Mouse (Mus musculus) hindbrain, embryonic 10.5 days (tissue): Measurements from ENCODE around the gene Tecr. TPM values are rescaled to one million over a fixed set of nuclear protein-coding genes. Genes with fewer than 3 reads are reported as not detected.

Experiments
- DNase-seq: peaks from one replicate; pipeline ENCODE4 v3.0.0-alpha.2; 2017; ENCODE audit warnings: low spot score
- H3K27ac ChIP-seq: fragments of 300-500 bp; sonication (generic); 2 replicates; pipeline ENCODE4 v1.5.1; 2016; ENCODE audit warnings: mild to moderate bottlenecking, moderate library complexity
- H3K27me3 ChIP-seq: fragments of 300-500 bp; sonication (generic); 2 replicates; pipeline ENCODE4 v1.6.1; 2016; ENCODE audit warnings: mild to moderate bottlenecking; ENCODE audit not compliant: poor library complexity, insufficient read depth, severe bottlenecking
- H3K36me3 ChIP-seq: fragments of 300-500 bp; sonication (generic); 2 replicates; pipeline ENCODE4 v1.6.1; 2016; ENCODE audit warnings: mild to moderate bottlenecking, moderate library complexity
- H3K4me1 ChIP-seq: fragments of 300-500 bp; sonication (generic); replicated peaks from 2 replicates; pipeline ENCODE4 v1.6.1; 2016; ENCODE audit warnings: mild to moderate bottlenecking
- H3K4me3 ChIP-seq: fragments of 300-500 bp; sonication (generic); 2 replicates; pipeline ENCODE4 v1.5.1; 2016; ENCODE audit warnings: mild to moderate bottlenecking, moderate library complexity
- H3K9me3 ChIP-seq: fragments of 300-500 bp; sonication (generic); 2 replicates; pipeline ENCODE4 v1.6.1; 2016; ENCODE audit warnings: mild to moderate bottlenecking, moderate library complexity
- WGBS: fragments of 180-500 bp; shearing (Covaris S2); methylation state at CpG from one replicate; pipeline ENCODE4 v1.1.7; 2016; 5-methylcytosine and 5-hydroxymethylcytosine counted together
- polyA plus RNA-seq: library from polyadenylated mRNA; unstranded; fragments of >200 nt; fragmentation: Nextera tagmentation; extraction: Ambion mirVana; gene quantifications from 2 replicates; pipeline ENCODE4 v1.2.1, GENCODE M21; 2016

The Tecr gene
- 714 and 783 TPM in 2 replicates for polyA plus RNA-seq

GRCm38 (mm10) chr8:83607661-83608397 is at the start of gene Tecr, which contains the start of gene Dnajb1:
Gene Tecr, minus strand, starts transcription at chr8:83607971.
Gene Dnajb1, plus strand, starts transcription at chr8:83608193.
- no peaks in the 10 kb centered on the region for H3K9me3 ChIP-seq
- H3K27ac ChIP-seq: peak within 1 kb of the TSS; percentile 96
- H3K36me3 ChIP-seq: peaks cover 33% of the 10 kb centered on the region
- H3K27me3 ChIP-seq: no peaks in the 10 kb centered on the region
- H3K4me3 ChIP-seq: peak within 1 kb of the TSS; percentile 80
- WGBS: under 1% methylated on average over 69 of the region's 69 CpGs
- peaks cover 33% of the 10 kb centered on the region for H3K4me1 ChIP-seq
- peak; percentile 99 for DNase-seq

DNA sequence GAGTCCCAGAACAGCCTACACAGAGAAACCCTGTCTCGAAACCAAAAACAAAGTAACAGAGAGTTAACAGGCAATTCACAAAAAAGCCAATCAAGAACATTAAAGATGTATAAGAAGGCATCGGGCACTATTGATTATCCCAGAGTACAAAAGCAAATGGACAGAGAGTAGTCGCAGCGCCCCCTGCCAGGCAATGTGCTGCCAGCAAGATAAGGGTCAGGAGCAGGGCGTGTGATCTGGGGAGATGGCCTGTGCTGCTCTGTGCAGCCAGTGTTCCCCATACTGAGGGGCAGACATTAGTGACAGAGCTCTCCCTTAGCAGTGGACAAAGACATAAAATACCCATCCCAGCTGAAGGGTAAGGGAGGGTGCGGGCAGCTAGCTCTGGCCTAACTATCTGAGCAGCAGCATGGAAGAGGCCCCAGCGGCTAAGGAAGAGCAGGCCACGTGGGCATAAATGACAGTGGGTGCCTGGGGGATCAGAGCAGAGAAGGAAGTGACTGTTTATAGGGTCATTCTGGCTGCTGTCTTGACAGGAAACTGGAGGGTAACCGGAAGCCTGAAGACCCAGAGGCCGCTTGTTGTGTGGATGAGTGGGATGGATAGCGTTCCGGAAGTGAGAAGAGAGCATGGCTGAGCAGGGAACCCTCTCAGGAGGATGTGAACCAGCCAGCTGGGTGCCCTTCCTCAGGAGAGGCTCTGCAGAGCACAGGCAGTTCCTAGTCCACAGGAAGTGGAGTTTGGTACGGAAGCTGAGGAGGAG is 48.9 kb upstream of the Tecr start:
- Histone ChIP-seq H3K9me3 (no peaks in the 10 kb centered on the region), H3K4me1 (peaks cover 49% of the 10 kb centered on the region), H3K4me3 (no peak overlapping the region), H3K27ac (peak overlapping the region; percentile 30; the same call in 1 of the 2 replicates), H3K27me3 (no peaks in the 10 kb centered on the region), H3K36me3 (peaks cover 39% of the 10 kb centered on the region)
- 80% methylated on average over 13 of the region's 13 CpGs for WGBS
- no peak for DNase-seq

GRCm38 (mm10) chr8:83656043-83656442 is 48.3 kb upstream of the Tecr start:
- Histone ChIP-seq H3K27me3 (no peaks in the 10 kb centered on the region), H3K9me3 (no peaks in the 10 kb centered on the region), H3K4me3 (no peak overlapping the region), H3K27ac (no peak overlapping the region), H3K4me1 (peaks cover 43% of the 10 kb centered on the region), H3K36me3 (peaks cover 39% of the 10 kb centered on the region)
- DNase-seq: no peak
- WGBS: 91% methylated on average over 9 of the region's 9 CpGs

DNA sequence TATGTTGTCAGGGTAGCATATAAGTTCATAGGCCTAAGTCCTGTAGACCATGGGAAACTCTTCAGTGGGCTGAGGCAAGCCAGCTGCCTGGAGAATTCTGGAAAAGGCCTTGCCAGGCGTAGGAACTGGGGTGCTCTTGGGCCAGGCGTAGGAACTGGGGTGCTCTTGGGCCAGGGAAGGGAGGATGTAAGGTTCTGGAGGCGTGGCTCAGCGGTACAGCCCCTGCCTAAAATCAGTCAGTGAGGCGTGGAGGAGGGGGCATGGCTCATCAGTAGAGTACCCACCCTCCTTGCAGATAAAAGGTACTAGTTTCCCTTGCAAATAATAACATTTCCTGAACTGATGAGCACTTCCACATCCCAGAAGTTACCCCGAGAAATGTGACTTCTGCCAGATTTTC is 47.0 kb upstream of the Tecr start:
- H3K27me3 ChIP-seq: no peaks in the 10 kb centered on the region
- H3K4me1 ChIP-seq: peaks cover 30% of the 10 kb centered on the region
- DNase-seq: no peak
- H3K36me3 ChIP-seq: peaks cover 39% of the 10 kb centered on the region
- H3K9me3 ChIP-seq: no peaks in the 10 kb centered on the region
- H3K4me3 ChIP-seq: no peak overlapping the region
- no peak overlapping the region for H3K27ac ChIP-seq
- 92% methylated on average over 6 of the region's 6 CpGs for WGBS

- peak overlapping the region; percentile 92 for H3K4me3 ChIP-seq
- peak overlapping the region; percentile 96 for H3K27ac ChIP-seq
- H3K9me3 ChIP-seq: no peaks in the 10 kb centered on the region
- peaks cover 39% of the 10 kb centered on the region for H3K36me3 ChIP-seq
- DNase-seq: no peak
- H3K27me3 ChIP-seq: no peaks in the 10 kb centered on the region
- H3K4me1 ChIP-seq: peaks cover 26% of the 10 kb centered on the region
- WGBS: 53% methylated on average over 10 of the region's 10 CpGs
Observed at GRCm38 (mm10) chr8:83653662-83654017, 45.9 kb upstream of the Tecr start.

DNA sequence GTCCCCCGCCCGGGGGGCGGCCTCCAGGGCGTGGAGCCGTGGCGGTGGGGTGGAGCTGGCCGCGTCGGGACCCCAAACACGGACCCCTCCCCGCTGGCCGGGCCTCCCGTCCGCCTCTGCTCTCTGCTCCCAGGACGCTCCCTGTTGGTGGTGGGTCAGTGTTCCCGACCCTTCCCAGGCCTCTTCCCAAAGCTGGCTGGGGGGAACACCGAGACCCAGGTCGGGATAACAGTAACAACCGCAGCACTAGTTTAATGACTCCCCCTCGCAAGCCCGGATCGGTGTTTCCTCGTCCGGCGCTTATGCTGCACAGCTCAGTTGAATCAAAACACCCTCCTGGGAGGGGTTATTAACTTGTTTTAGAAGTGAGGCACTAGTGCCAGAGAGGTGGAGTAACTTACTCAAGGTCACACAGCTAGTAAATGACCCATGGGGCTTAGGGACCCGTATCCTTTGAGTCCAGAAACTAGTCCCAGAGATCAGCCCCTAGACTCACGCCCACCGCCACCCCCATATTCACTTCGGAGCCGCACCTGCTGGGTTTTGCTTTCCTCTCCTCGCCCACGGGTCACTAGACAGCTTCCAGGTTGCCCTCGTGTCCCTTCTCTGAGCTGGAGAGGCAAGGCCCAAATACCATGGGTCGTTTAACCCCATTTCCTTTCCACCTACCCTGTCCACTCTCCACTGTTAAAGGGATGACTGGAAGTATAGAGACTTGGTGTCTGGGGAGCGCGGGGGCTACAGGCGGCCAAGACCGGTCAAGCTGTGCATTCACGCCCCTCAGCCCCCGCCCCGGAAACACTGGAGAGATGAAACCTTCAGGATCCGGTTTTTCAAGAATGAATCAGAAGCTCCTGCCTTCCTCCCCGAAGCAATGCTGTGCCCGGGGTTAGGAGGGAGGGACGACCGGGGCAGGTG is 45.2 kb upstream of the Tecr start:
- Histone ChIP-seq H3K27me3 (no peaks in the 10 kb centered on the region), H3K4me3 (peak overlapping the region; percentile 92), H3K27ac (peak overlapping the region; percentile 96), H3K4me1 (peaks cover 22% of the 10 kb centered on the region), H3K9me3 (no peaks in the 10 kb centered on the region), H3K36me3 (peaks cover 35% of the 10 kb centered on the region)
- DNase-seq: peak; percentile 44
- 4% methylated on average over 46 of the region's 46 CpGs for WGBS

GRCm38 (mm10) chr8:83652030-83652743 is 44.4 kb upstream of the Tecr start, which contains the start of gene Gipc1:
Gene Gipc1, plus strand, starts transcription at chr8:83652677.
- Histone ChIP-seq H3K9me3 (no peaks in the 10 kb centered on the region), H3K27me3 (no peaks in the 10 kb centered on the region), H3K4me3 (peak within 1 kb of the TSS; percentile 92), H3K4me1 (peaks cover 22% of the 10 kb centered on the region), H3K27ac (peak within 1 kb of the TSS; percentile 96), H3K36me3 (peaks cover 27% of the 10 kb centered on the region)
- WGBS: 5% methylated on average over 50 of the region's 50 CpGs
- DNase-seq: peak; percentile 98

DNA sequence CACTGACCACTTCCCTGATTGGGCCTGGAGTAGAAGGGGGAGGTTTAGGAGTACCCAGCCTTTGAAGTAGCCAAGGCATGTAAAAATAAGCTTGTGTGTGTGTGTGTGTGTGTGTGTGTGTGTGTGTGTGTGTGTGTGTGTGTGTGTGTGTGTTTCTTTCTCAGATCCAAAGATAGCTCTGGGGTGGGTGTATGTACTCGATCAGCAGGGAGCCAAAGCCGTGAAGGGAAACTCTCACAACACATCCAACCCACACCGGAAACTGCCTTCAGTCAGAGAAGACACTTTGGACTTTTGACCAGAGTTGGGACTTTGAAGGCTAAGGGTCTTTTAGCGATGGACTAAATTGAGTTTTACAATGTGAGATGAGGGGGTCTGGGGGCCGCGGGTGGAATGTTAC is 41.9 kb upstream of the Tecr start:
- Histone ChIP-seq H3K27ac (no peak overlapping the region), H3K9me3 (no peaks in the 10 kb centered on the region), H3K36me3 (peaks cover 3% of the 10 kb centered on the region; the same call in 1 of the 2 replicates), H3K4me3 (no peak overlapping the region), H3K27me3 (no peaks in the 10 kb centered on the region), H3K4me1 (peaks cover 20% of the 10 kb centered on the region)
- no peak for DNase-seq
- 89% methylated on average over 6 of the region's 6 CpGs for WGBS

DNA sequence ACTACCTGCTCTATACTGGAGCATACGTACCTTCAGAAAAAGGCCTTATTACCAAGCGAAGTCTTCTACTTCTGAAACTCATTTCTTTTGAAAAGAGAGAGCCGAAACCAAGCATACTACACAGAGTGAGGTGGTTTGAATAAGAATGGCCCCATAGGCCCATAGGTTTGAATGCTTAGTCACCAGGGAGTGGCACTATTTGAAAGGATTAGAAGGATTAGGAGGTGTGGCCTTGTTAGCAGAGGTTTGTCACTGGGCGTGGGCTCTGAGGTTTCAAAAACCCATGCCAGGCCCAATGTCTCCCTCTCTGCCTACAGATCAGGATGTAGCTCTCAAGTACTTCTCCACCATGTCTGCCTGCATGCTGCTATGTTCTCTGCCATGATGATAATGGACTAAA is 40.3 kb upstream of the Tecr start:
- Histone ChIP-seq H3K27ac (no peak overlapping the region), H3K4me3 (no peak overlapping the region), H3K9me3 (no peaks in the 10 kb centered on the region), H3K36me3 (no peaks in the 10 kb centered on the region), H3K27me3 (no peaks in the 10 kb centered on the region), H3K4me1 (peaks cover 8% of the 10 kb centered on the region)
- no peak for DNase-seq
- 92% methylated on average over 4 of the region's 4 CpGs for WGBS

DNA sequence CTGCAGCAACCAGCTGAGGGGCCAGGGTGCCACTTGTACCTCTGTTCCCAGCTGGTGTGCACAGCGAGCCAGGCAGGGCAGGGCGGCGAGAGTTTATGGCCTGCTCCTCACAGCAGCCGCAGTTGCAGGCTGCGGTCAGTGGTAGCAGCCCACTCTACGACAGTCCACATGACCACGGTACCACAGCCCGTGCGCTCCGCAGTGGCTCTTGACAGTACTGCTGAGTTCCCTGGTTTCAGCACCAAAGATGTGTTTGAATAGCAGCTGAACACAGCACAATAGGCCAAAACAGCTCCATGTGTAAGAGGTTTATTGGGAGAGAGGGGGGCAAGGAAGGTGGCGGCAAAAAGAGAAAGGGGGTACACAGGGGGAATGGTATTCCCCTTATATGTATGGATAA is 39.7 kb upstream of the Tecr start:
- Histone ChIP-seq H3K4me1 (peaks cover 7% of the 10 kb centered on the region), H3K27ac (no peak overlapping the region), H3K9me3 (no peaks in the 10 kb centered on the region), H3K4me3 (no peak overlapping the region), H3K36me3 (no peaks in the 10 kb centered on the region), H3K27me3 (no peaks in the 10 kb centered on the region)
- WGBS: 94% methylated on average over 11 of the region's 11 CpGs
- DNase-seq: no peak

- DNase-seq: no peak
Observed at GRCm38 (mm10) chr8:83639649-83640048, 31.9 kb upstream of the Tecr start.

GRCm38 (mm10) chr8:83638856-83639255 is 31.1 kb upstream of the Tecr start:
- 76% methylated on average over 4 of the region's 4 CpGs for WGBS
- DNase-seq: no peak
- H3K4me3 ChIP-seq: no peak overlapping the region
- no peak overlapping the region for H3K27ac ChIP-seq
- no peaks in the 10 kb centered on the region for H3K4me1 ChIP-seq
- no peaks in the 10 kb centered on the region for H3K27me3 ChIP-seq
- peaks cover 5% of the 10 kb centered on the region; the same call in 1 of the 2 replicates for H3K9me3 ChIP-seq
- no peaks in the 10 kb centered on the region for H3K36me3 ChIP-seq

More at GRCm38 (mm10) chr8:83639649-83640048, 31.9 kb upstream of the Tecr start:
- H3K4me1 ChIP-seq: no peaks in the 10 kb centered on the region
- H3K27me3 ChIP-seq: no peaks in the 10 kb centered on the region
- H3K36me3 ChIP-seq: no peaks in the 10 kb centered on the region
- H3K27ac ChIP-seq: no peak overlapping the region
- H3K9me3 ChIP-seq: peaks cover 5% of the 10 kb centered on the region; the same call in 1 of the 2 replicates
- WGBS: 77% methylated on average over 5 of the region's 5 CpGs
- H3K4me3 ChIP-seq: no peak overlapping the region
